ENCODE assay signal across 9 mouse cellular contexts in the genomic region with DNA sequence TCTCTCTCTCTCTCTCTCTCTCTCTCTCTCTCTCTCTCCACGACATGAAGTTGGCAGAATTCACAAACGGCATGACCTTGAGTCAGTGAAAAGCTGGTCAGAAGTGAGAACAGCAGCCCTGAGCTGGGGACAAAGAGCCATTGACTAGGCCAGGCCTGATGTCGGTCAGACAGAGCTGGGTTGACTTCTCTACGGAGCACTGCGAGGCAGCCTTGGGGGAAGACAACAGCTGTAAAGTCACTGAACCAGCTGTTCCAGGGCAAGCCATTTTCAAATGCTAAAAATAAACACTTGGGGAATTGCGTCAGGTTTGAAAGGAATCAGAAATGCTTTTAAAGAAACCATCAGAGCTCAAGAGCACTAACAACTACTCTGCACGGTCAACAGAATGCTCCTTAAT. TPM values are rescaled to one million over a fixed set of nuclear protein-coding genes. Genes with fewer than 3 reads are reported as not detected.
DNase-seq lines count a peak whose midpoint lies in the region; ATAC-seq and TF ChIP-seq lines count a peak whose summit lies in the region.
"Had no signal": no experiment of that assay in that cellular context is flagged by ENCODE, and none has a peak within 500 bp of the region (broad histone marks: within the 10 kb centered on the region; RNA-seq: fewer than 3 reads in every experiment).

No protein-coding gene starts in this region.

- WGBS in heart, embryonic 14.5 days, result 17% methylated on average over 7 of the region's 7 CpGs
- WGBS in forebrain, postnatal 0 days, result 56% methylated on average over 7 of the region's 7 CpGs

- no peak overlapping the region for H3K4me2 ChIP-seq in heart, embryonic 14.5 days (ENCODE audit: low read length)
- no peak overlapping the region for H3K4me2 ChIP-seq in forebrain, postnatal 0 days (ENCODE audit: low read depth)

- H3K4me3 ChIP-seq in heart, embryonic 14.5 days (ENCODE audit: control insufficient read depth in 1 of 2, insufficient read depth in 1 of 2, low read depth in 1 of 2, low read length in 2 of 2), result no peak overlapping the region
- no peak overlapping the region for H3K4me3 ChIP-seq in forebrain, postnatal 0 days (ENCODE audit: low read depth, low read length)

- H3K9me3 ChIP-seq in heart, embryonic 14.5 days (ENCODE audit: control insufficient read depth, low read length), result no peaks in the 10 kb centered on the region
- H3K9me3 ChIP-seq in forebrain, postnatal 0 days (ENCODE audit: low read length), result no peaks in the 10 kb centered on the region

- peak overlapping the region; percentile 13 for H3K9ac ChIP-seq in heart, embryonic 14.5 days (ENCODE audit: low read length)
- H3K9ac ChIP-seq in forebrain, postnatal 0 days, result no peak overlapping the region

- TF ChIP-seq CTCF in forebrain, postnatal 0 days (IDR thresholded peaks at IDR 0.05; ENCODE audit: low read depth), result no peak

- 0 out of 2 replicates have a peak, but pooled peaks have one; percentile 37 for ATAC-seq in heart, embryonic 14.5 days (ENCODE audit: insufficient number of reproducible peaks, insufficient read depth, low FRiP score, low read depth)
- ATAC-seq in forebrain, postnatal 0 days, result no peak
- ATAC-seq: Patski had no signal

- peak overlapping the region; percentile 76 to 92 for H3K27ac ChIP-seq in heart, embryonic 14.5 days (replicated peaks in 1 of 2; ENCODE audit: control insufficient read depth in 1 of 2, insufficient read depth in 1 of 2, low read depth in 2 of 2, low read length in 2 of 2)
- no peak overlapping the region for H3K27ac ChIP-seq in forebrain, postnatal 0 days (ENCODE audit: low read depth, low read length)

- no peaks in the 10 kb centered on the region for H3K36me3 ChIP-seq in heart, embryonic 14.5 days (ENCODE audit: control insufficient read depth, insufficient read depth, low read length)
- no peaks in the 10 kb centered on the region for H3K36me3 ChIP-seq in forebrain, postnatal 0 days (ENCODE audit: insufficient read depth)

- peaks cover 22 to 74% of the 10 kb centered on the region in 2 experiments for H3K4me1 ChIP-seq in heart, embryonic 14.5 days (ENCODE audit: control insufficient read depth in 2 of 2, insufficient read depth in 2 of 2, low read length in 2 of 2)
- H3K4me1 ChIP-seq in forebrain, postnatal 0 days (ENCODE audit: insufficient read depth), result peaks cover 2% of the 10 kb centered on the region; the same call in 1 of the 2 replicates

- DNase-seq in layer of hippocampus, adult 8-10 months (ENCODE audit: low spot score in 2 of 2), result peak; percentile 22 to 27
- DNase-seq in layer of hippocampus, adult 9-10 months (ENCODE audit: low spot score), result no peak
- peak; percentile 88 for DNase-seq in brain, adult 2 months (ENCODE audit: low read depth, low spot score)
- peak; percentile 74 for DNase-seq in lung, postnatal 25 days (ENCODE audit: low spot score)
- no peak for DNase-seq in forebrain, postnatal 0 days
- DNase-seq in urinary bladder, postnatal 10 days (ENCODE audit: low spot score), result no peak
- no peak for DNase-seq in yolk sac, embryonic 10.5 days (ENCODE audit: low spot score)

- H3K27me3 ChIP-seq in heart, embryonic 14.5 days (ENCODE audit: control insufficient read depth, insufficient read depth, low read length), result no peaks in the 10 kb centered on the region
- H3K27me3 ChIP-seq in forebrain, postnatal 0 days (ENCODE audit: insufficient read depth, low read length), result no peaks in the 10 kb centered on the region
- H3K27me3 ChIP-seq: Patski had no signal

RNA-seq across cellular contexts. Expression of a gene that starts 13.2 kb away (rescaled TPM):
- 100 to 1,000 TPM in 2 of 4 experiments, 10 to 100 TPM in 2; 97.4 to 114 (median 102) TPM for total RNA-seq in layer of hippocampus, adult 8-10 months (2022)
- 14.3 and 15.6 TPM in 2 replicates for polyA plus RNA-seq in heart, embryonic 14.5 days (2014; fragmentation: Nextera tagmentation; extraction: Ambion mirVana)
- total RNA-seq in forebrain, postnatal 0 days (2014; rRNA removed), result 123 and 149 TPM in 2 replicates
- 19.4 and 23.1 TPM in 2 replicates for polyA plus RNA-seq in forebrain, postnatal 0 days (2015; fragmentation: Nextera tagmentation; extraction: Ambion mirVana)

RNA-seq across cellular contexts. Expression of a gene that starts 58.4 kb away (rescaled TPM):
- total RNA-seq in layer of hippocampus, adult 8-10 months (2022), result 10 to 100 TPM; 30.5 to 41.7 (median 35.3) TPM
- polyA plus RNA-seq in heart, embryonic 14.5 days (2014; fragmentation: Nextera tagmentation; extraction: Ambion mirVana), result 35.4 and 35.9 TPM in 2 replicates
- 80.1 and 94.5 TPM in 2 replicates for total RNA-seq in forebrain, postnatal 0 days (2014; rRNA removed)
- polyA plus RNA-seq in forebrain, postnatal 0 days (2015; fragmentation: Nextera tagmentation; extraction: Ambion mirVana), result 35.1 and 43.7 TPM in 2 replicates

Comparison
In these comparisons a context has a peak if more than half of its experiments do, and no peak if none do; other contexts are left out.
1. DNase-seq: peak in layer of hippocampus, adult 8-10 months (2 of 2), brain, adult 2 months (single experiment) and lung, postnatal 25 days (single experiment); none in layer of hippocampus, adult 9-10 months (single experiment), forebrain, postnatal 0 days (single experiment), urinary bladder, postnatal 10 days (single experiment) and yolk sac, embryonic 10.5 days (single experiment).